29 mouse cellular contexts compared by ENCODE assay signal in the genomic region with DNA sequence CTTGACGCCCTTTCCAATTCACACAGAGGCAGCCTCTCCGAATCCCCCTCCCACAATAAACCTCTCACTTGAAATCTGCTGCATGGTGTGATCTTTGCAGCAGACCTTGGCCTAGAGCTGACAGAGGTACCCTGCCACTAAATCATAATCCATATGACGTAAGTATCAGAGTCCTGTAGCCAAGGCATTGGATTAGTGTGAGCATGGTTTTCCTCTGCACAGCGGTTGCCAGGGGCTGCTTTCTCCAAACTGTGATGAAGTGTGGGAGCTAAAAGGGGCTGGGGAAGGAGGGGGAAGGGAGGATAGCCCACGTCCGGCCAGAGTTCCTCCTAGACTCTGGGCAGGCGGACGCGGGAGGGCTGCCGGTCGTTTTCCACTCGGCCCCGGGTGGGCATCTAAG. TPM values are rescaled to one million over a fixed set of nuclear protein-coding genes. Genes with fewer than 3 reads are reported as not detected.
A peak's percentile ranks its signal among the peaks of the same experiment; 100 is the strongest.
DNase-seq lines count a peak whose midpoint lies in the region; ATAC-seq and TF ChIP-seq lines count a peak whose summit lies in the region.
"Had no signal": no experiment of that assay in that cellular context is flagged by ENCODE, and none has a peak within 500 bp of the region (broad histone marks: within the 10 kb centered on the region; RNA-seq: fewer than 3 reads in every experiment).

No protein-coding gene starts in this region.

- H3K4me1 ChIP-seq in hindbrain, embryonic 10.5 days (replicated peaks): peaks cover 11% of the 10 kb centered on the region; the same call in 1 of the 2 replicates
- no peaks in the 10 kb centered on the region for H3K4me1 ChIP-seq in hindbrain, embryonic 11.5 days (replicated peaks; ENCODE audit: control insufficient read depth, insufficient read depth, low read length)
- no peaks in the 10 kb centered on the region for H3K4me1 ChIP-seq in lung, adult 2 months (ENCODE audit: control insufficient read depth, insufficient read depth, low read length)
- no peaks in the 10 kb centered on the region for H3K4me1 ChIP-seq in midbrain, embryonic 15.5 days
- H3K4me1 ChIP-seq: lung, embryonic 15.5 days had no signal

- intact Hi-C loops in left cerebral cortex, postnatal 4 days (cut with DNase I): no loop called here

- no peaks in the 10 kb centered on the region for H3K36me3 ChIP-seq in hindbrain, embryonic 10.5 days
- H3K36me3 ChIP-seq in hindbrain, embryonic 11.5 days (ENCODE audit: control insufficient read depth, insufficient read depth, low read length): no peaks in the 10 kb centered on the region
- H3K36me3 ChIP-seq in midbrain, embryonic 15.5 days (replicated peaks): no peaks in the 10 kb centered on the region
- H3K36me3 ChIP-seq: embryonic facial prominence, embryonic 13.5 days; heart, embryonic 10.5 days; heart, embryonic 15.5 days; liver, embryonic 15.5 days; lung, embryonic 15.5 days; neural tube, embryonic 13.5 days had no signal

- 0 out of 2 replicates have a peak, but pooled peaks cover 4% of the 10 kb centered on the region for H3K9me3 ChIP-seq in hindbrain, embryonic 10.5 days
- H3K9me3 ChIP-seq in hindbrain, embryonic 11.5 days (ENCODE audit: control insufficient read depth, low read length): no peaks in the 10 kb centered on the region
- no peaks in the 10 kb centered on the region for H3K9me3 ChIP-seq in midbrain, embryonic 15.5 days
- H3K9me3 ChIP-seq: embryonic facial prominence, embryonic 13.5 days; heart, embryonic 10.5 days; liver, embryonic 15.5 days; lung, embryonic 15.5 days; neural tube, embryonic 13.5 days had no signal

- no peak for TF ChIP-seq CTCF in lung, adult 2 months (IDR thresholded peaks at IDR 0.05; ENCODE audit: insufficient read depth, low read length)

- H3K27ac ChIP-seq in hindbrain, embryonic 10.5 days: peak overlapping the region; percentile 23; the same call in 1 of the 2 replicates
- H3K27ac ChIP-seq in hindbrain, embryonic 11.5 days (ENCODE audit: low read depth, low read length): no peak overlapping the region
- no peak overlapping the region for H3K27ac ChIP-seq in midbrain, embryonic 15.5 days
- H3K27ac ChIP-seq: embryonic facial prominence, embryonic 13.5 days; heart, embryonic 10.5 days; heart, embryonic 15.5 days; kidney, postnatal 0 days; left cerebral cortex, adult 2 months; liver, embryonic 15.5 days; lung, embryonic 15.5 days; neural tube, embryonic 13.5 days had no signal

- H3K4me2 ChIP-seq in hindbrain, embryonic 11.5 days (replicated peaks; ENCODE audit: low read depth, low read length): no peak overlapping the region
- no peak overlapping the region for H3K4me2 ChIP-seq in midbrain, embryonic 15.5 days
- H3K4me2 ChIP-seq: embryonic facial prominence, embryonic 13.5 days; heart, embryonic 15.5 days; liver, embryonic 15.5 days; lung, embryonic 15.5 days; neural tube, embryonic 13.5 days had no signal

- TF ChIP-seq POLR2A in lung, adult 2 months (IDR thresholded peaks at IDR 0.05; ENCODE audit: borderline replicate concordance, extremely low read depth, low read depth, low read length): no peak

- no peak for ATAC-seq in hindbrain, embryonic 11.5 days (ENCODE audit: low FRiP score)
- ATAC-seq in midbrain, embryonic 15.5 days (replicated peaks): peak; percentile 45; the same call in 1 of the 2 replicates
- ATAC-seq: CD4-positive, CD25-positive, alpha-beta regulatory T cell, adult 4 months; intestine, embryonic 16.5 days had no signal

- H3K27me3 ChIP-seq in hindbrain, embryonic 10.5 days (ENCODE audit: insufficient read depth, poor library complexity, severe bottlenecking): no peaks in the 10 kb centered on the region
- H3K27me3 ChIP-seq in hindbrain, embryonic 11.5 days (ENCODE audit: control insufficient read depth, insufficient read depth, low read length): no peaks in the 10 kb centered on the region
- H3K27me3 ChIP-seq in midbrain, embryonic 15.5 days (replicated peaks): no peaks in the 10 kb centered on the region
- H3K27me3 ChIP-seq: embryonic facial prominence, embryonic 13.5 days; heart, embryonic 15.5 days; liver, embryonic 15.5 days; lung, embryonic 15.5 days; neural tube, embryonic 13.5 days had no signal

- WGBS in hindbrain, embryonic 10.5 days: 89% methylated on average over 13 of the region's 13 CpGs
- WGBS in hindbrain, embryonic 11.5 days: 86% methylated on average over 13 of the region's 13 CpGs
- WGBS in lung, adult 2 months: 91% methylated on average over 13 of the region's 13 CpGs
- WGBS in midbrain, embryonic 15.5 days: 71% methylated on average over 13 of the region's 13 CpGs

- H3K4me3 ChIP-seq in hindbrain, embryonic 10.5 days: no peak overlapping the region
- H3K4me3 ChIP-seq in hindbrain, embryonic 11.5 days (ENCODE audit: low read depth, low read length): no peak overlapping the region
- H3K4me3 ChIP-seq in lung, adult 2 months (replicated peaks; ENCODE audit: extremely low read depth, low read depth, low read length): no peak overlapping the region
- no peak overlapping the region for H3K4me3 ChIP-seq in midbrain, embryonic 15.5 days
- H3K4me3 ChIP-seq: embryonic facial prominence, embryonic 13.5 days; heart, embryonic 10.5 days; heart, embryonic 15.5 days; left cerebral cortex, adult 2 months; liver, embryonic 15.5 days; lung, embryonic 15.5 days; neural tube, embryonic 13.5 days had no signal

- no peak for DNase-seq in hindbrain, embryonic 10.5 days (ENCODE audit: low spot score)
- DNase-seq in hindbrain, embryonic 11.5 days (ENCODE audit: low spot score): no peak
- DNase-seq in lung, postnatal 10 days: peak; percentile 17
- no peak for DNase-seq in lung, adult 2 months
- no peak for DNase-seq in left cerebral cortex, postnatal 4 days
- DNase-seq in layer of hippocampus, adult 8-10 months (ENCODE audit: low spot score in 2 of 2): no peak
- DNase-seq: adrenal gland, postnatal 14 days; cerebellum, adult 11-12 months; cerebellum, postnatal 10 days; gastrocnemius, postnatal 14 days; heart, postnatal 36 days; kidney, adult 8-10 months; lung, postnatal 36 days; right cerebral cortex, postnatal 4 days; thymus, adult 2 months; thymus, postnatal 36 days had no signal

- no peak overlapping the region for H3K9ac ChIP-seq in hindbrain, embryonic 11.5 days (ENCODE audit: low read depth, low read length)
- no peak overlapping the region for H3K9ac ChIP-seq in midbrain, embryonic 15.5 days
- H3K9ac ChIP-seq: embryonic facial prominence, embryonic 13.5 days; heart, embryonic 15.5 days; liver, embryonic 15.5 days; lung, embryonic 15.5 days; neural tube, embryonic 13.5 days had no signal

RNA-seq across cellular contexts. Expression of a gene that starts 45.9 kb away (rescaled TPM):
- 0.42 TPM in 1 of 2 replicates, not detected in the other for polyA plus RNA-seq in hindbrain, embryonic 10.5 days (2016; fragmentation: Nextera tagmentation; extraction: Ambion mirVana)
- polyA plus RNA-seq in hindbrain, embryonic 11.5 days (2014; fragmentation: Nextera tagmentation; extraction: Ambion mirVana): 0.09 TPM in 1 of 2 replicates, not detected in the other
- 1.3 and 3.6 TPM in 2 replicates for polyA plus RNA-seq in lung, adult 2 months (2012; rRNA removed)
- polyA plus RNA-seq in midbrain, embryonic 15.5 days (2015; fragmentation: Nextera tagmentation; extraction: Ambion mirVana): 0.48 and 0.57 TPM in 2 replicates
- 1 to 10 TPM; 1.1 to 1.5 TPM for total RNA-seq in left cerebral cortex, postnatal 4 days (2021)
- 1 to 10 TPM in 1 of 4 experiments, under 1 TPM in 1, not detected in 2; 0.61 to 1.4 TPM for total RNA-seq in layer of hippocampus, adult 8-10 months (2022)
- total RNA-seq: layer of hippocampus, postnatal 14 days; left cerebral cortex, adult 2 months; liver, adult 2 months had no signal

RNA-seq across cellular contexts. Expression of a gene that starts 53.6 kb away (rescaled TPM):
- polyA plus RNA-seq in hindbrain, embryonic 10.5 days (2016; fragmentation: Nextera tagmentation; extraction: Ambion mirVana): 3.0 and 3.2 TPM in 2 replicates
- polyA plus RNA-seq in hindbrain, embryonic 11.5 days (2014; fragmentation: Nextera tagmentation; extraction: Ambion mirVana): 4.0 and 8.2 TPM in 2 replicates
- 16.8 and 23.5 TPM in 2 replicates for polyA plus RNA-seq in lung, adult 2 months (2012; rRNA removed)
- 3.4 and 3.7 TPM in 2 replicates for polyA plus RNA-seq in midbrain, embryonic 15.5 days (2015; fragmentation: Nextera tagmentation; extraction: Ambion mirVana)
- total RNA-seq in left cerebral cortex, postnatal 4 days (2021): 10 to 100 TPM; 38.2 to 41.1 TPM
- total RNA-seq in layer of hippocampus, adult 8-10 months (2022): 100 to 1,000 TPM; 108 to 152 (median 132) TPM
